In genomic region chr15:101271107-101271506, GRCm38 (mm10) we compare ENCODE assay signal across 17 mouse cellular contexts. TPM values are rescaled to one million over a fixed set of nuclear protein-coding genes. Genes with fewer than 3 reads are reported as not detected.
A peak's percentile ranks its signal among the peaks of the same experiment; 100 is the strongest.
DNase-seq lines count a peak whose midpoint lies in the region; ATAC-seq and TF ChIP-seq lines count a peak whose summit lies in the region.
"Had no signal": no experiment of that assay in that cellular context is flagged by ENCODE, and none has a peak within 500 bp of the region (broad histone marks: within the 10 kb centered on the region; RNA-seq: fewer than 3 reads in every experiment).

No protein-coding gene starts in this region.

- ATAC-seq in stomach, embryonic 16.5 days (ENCODE audit: insufficient read depth, low FRiP score), result no peak
- ATAC-seq: forebrain, embryonic 13.5 days had no signal

- 74% methylated on average over 3 of the region's 3 CpGs for WGBS in stomach, embryonic 16.5 days

- peaks cover 73% of the 10 kb centered on the region for H3K36me3 ChIP-seq in E14TG2a.4 (ENCODE audit: insufficient read depth, low read length)
- 0 out of 2 replicates have a peak, but pooled peaks cover 3% of the 10 kb centered on the region for H3K36me3 ChIP-seq in stomach, embryonic 16.5 days (ENCODE audit: control insufficient read depth, insufficient read depth, low read length)
- H3K36me3 ChIP-seq: G1E had no signal

- H3K27ac ChIP-seq in layer of hippocampus, adult 2 months, result peak overlapping the region; percentile 75
- H3K27ac ChIP-seq in cortical plate, adult 2 months (ENCODE audit: insufficient read depth, low read length), result 0 out of 2 replicates have a peak overlapping the region, but pooled peaks have one; percentile 18
- 0 out of 2 replicates have a peak overlapping the region, but pooled peaks have one; percentile 11 for H3K27ac ChIP-seq in stomach, embryonic 16.5 days (ENCODE audit: low read length)
- H3K27ac ChIP-seq: embryonic facial prominence, embryonic 10.5 days; forebrain, embryonic 13.5 days; hindbrain, embryonic 13.5 days had no signal

- H3K9me3 ChIP-seq in E14TG2a.4 (ENCODE audit: low read length), result no peaks in the 10 kb centered on the region
- H3K9me3 ChIP-seq in stomach, embryonic 16.5 days (replicated peaks; ENCODE audit: control insufficient read depth, low read length), result no peaks in the 10 kb centered on the region
- H3K9me3 ChIP-seq: embryonic facial prominence, embryonic 10.5 days; forebrain, embryonic 13.5 days; hindbrain, embryonic 13.5 days had no signal

- no peaks in the 10 kb centered on the region for H3K27me3 ChIP-seq in E14TG2a.4 (ENCODE audit: insufficient read depth, low read length)
- no peaks in the 10 kb centered on the region for H3K27me3 ChIP-seq in stomach, embryonic 16.5 days (ENCODE audit: control insufficient read depth, insufficient read depth, low read length)

- TF ChIP-seq CTCF in layer of hippocampus, adult 2 months (conservative IDR thresholded peaks at IDR 0.05), result no peak
- TF ChIP-seq CTCF in E14TG2a.4 (conservative IDR thresholded peaks at IDR 0.05; ENCODE audit: low read length), result no peak
- no peak for TF ChIP-seq CTCF in cortical plate, adult 2 months (IDR thresholded peaks at IDR 0.05; ENCODE audit: extremely low read depth, insufficient read depth, low read length)

- 0 out of 2 replicates have a peak overlapping the region, but pooled peaks have one; percentile 4 for H3K9ac ChIP-seq in stomach, embryonic 16.5 days (ENCODE audit: low read length)
- H3K9ac ChIP-seq: forebrain, embryonic 13.5 days; forebrain, postnatal 0 days; hindbrain, embryonic 13.5 days had no signal

- H3K4me2 ChIP-seq in stomach, embryonic 16.5 days (ENCODE audit: low read depth, low read length), result no peak overlapping the region
- H3K4me2 ChIP-seq: forebrain, embryonic 13.5 days; hindbrain, embryonic 13.5 days had no signal

- H3K4me3 ChIP-seq in layer of hippocampus, adult 2 months, result peak overlapping the region; percentile 5; the same call in 1 of the 2 replicates
- peak overlapping the region; percentile 84 for H3K4me3 ChIP-seq in E14TG2a.4 (replicated peaks; ENCODE audit: low read length)
- H3K4me3 ChIP-seq in cortical plate, adult 2 months (ENCODE audit: insufficient read depth, low read length), result no peak overlapping the region
- no peak overlapping the region for H3K4me3 ChIP-seq in stomach, embryonic 16.5 days (replicated peaks; ENCODE audit: low read length)
- H3K4me3 ChIP-seq: embryonic facial prominence, embryonic 10.5 days; forebrain, embryonic 13.5 days; hindbrain, embryonic 13.5 days had no signal

- no peak for TF ChIP-seq POLR2A in cortical plate, adult 2 months (IDR thresholded peaks at IDR 0.05; ENCODE audit: extremely low read depth, insufficient read depth, low read length)

- peaks cover 94% of the 10 kb centered on the region for H3K4me1 ChIP-seq in E14TG2a.4 (replicated peaks; ENCODE audit: low read depth, low read length)
- 0 out of 2 replicates have a peak, but pooled peaks cover under 1% of the 10 kb centered on the region for H3K4me1 ChIP-seq in cortical plate, adult 2 months (ENCODE audit: control insufficient read depth, insufficient read depth, low read length)
- peaks cover 8% of the 10 kb centered on the region for H3K4me1 ChIP-seq in stomach, embryonic 16.5 days (ENCODE audit: control insufficient read depth, insufficient read depth, low read length)

- DNase-seq in layer of hippocampus, adult 2 months (ENCODE audit: low spot score in 2 of 2), result no peak
- no peak for DNase-seq in layer of hippocampus, postnatal 25 days (ENCODE audit: extremely low spot score in 1 of 2, low spot score in 1 of 2)
- no peak for DNase-seq in kidney, adult 18-20 months
- DNase-seq: cerebellum, adult 18-20 months; cerebellum, postnatal 36 days; forebrain, postnatal 0 days; gastrocnemius, postnatal 25 days; heart, adult 11 months; heart, postnatal 10 days had no signal

RNA-seq across cellular contexts. Expression of gene Atg101, which starts 13.0 kb away (rescaled TPM):
- 10 to 100 TPM; 50.6 to 53.3 TPM for total RNA-seq in layer of hippocampus, adult 2 months (2021)
- total RNA-seq in layer of hippocampus, postnatal 25 days (2021), result 10 to 100 TPM; 45.2 to 53.9 TPM
- 55.3 and 56.0 TPM in 2 replicates for polyA plus RNA-seq in cortical plate, adult 2 months (2012; rRNA removed)
- polyA plus RNA-seq in stomach, embryonic 16.5 days (2015; fragmentation: Nextera tagmentation; extraction: Ambion mirVana), result 66.9 and 67.0 TPM in 2 replicates

RNA-seq across cellular contexts. Expression of gene Nr4a1, which starts 17.0 kb away (rescaled TPM):
- 10 to 100 TPM; 39.8 to 54.8 TPM for total RNA-seq in layer of hippocampus, adult 2 months (2021)
- total RNA-seq in layer of hippocampus, postnatal 25 days (2021), result 10 to 100 TPM; 50.5 to 62.3 TPM
- 76.6 and 103 TPM in 2 replicates for polyA plus RNA-seq in cortical plate, adult 2 months (2012; rRNA removed)
- 12.9 and 13.3 TPM in 2 replicates for polyA plus RNA-seq in stomach, embryonic 16.5 days (2015; fragmentation: Nextera tagmentation; extraction: Ambion mirVana)
- total RNA-seq: G1E had no signal

RNA-seq across cellular contexts. Expression of gene 6030408B16Rik, which starts 21.9 kb away (rescaled TPM):
- under 1 TPM in 1 of 2 experiments, not detected in 1; 0.54 TPM for total RNA-seq in layer of hippocampus, adult 2 months (2021)
- total RNA-seq in layer of hippocampus, postnatal 25 days (2021), result under 1 TPM; 0.22 to 0.42 TPM
- 0.13 and 0.23 TPM in 2 replicates for polyA plus RNA-seq in cortical plate, adult 2 months (2012; rRNA removed)
- 9.4 and 9.5 TPM in 2 replicates for polyA plus RNA-seq in stomach, embryonic 16.5 days (2015; fragmentation: Nextera tagmentation; extraction: Ambion mirVana)
- total RNA-seq: G1E; hematopoietic stem cell, adult 5-6 weeks had no signal
- polyA plus RNA-seq: G1E had no signal

RNA-seq across cellular contexts. Expression of gene Grasp, which starts 47.1 kb away (rescaled TPM):
- total RNA-seq in layer of hippocampus, adult 2 months (2021), result 10 to 100 TPM; 79.5 to 82.7 TPM
- total RNA-seq in layer of hippocampus, postnatal 25 days (2021), result 10 to 100 TPM; 73.1 to 77.9 TPM
- 39.7 and 41.0 TPM in 2 replicates for polyA plus RNA-seq in cortical plate, adult 2 months (2012; rRNA removed)
- 2.1 and 2.7 TPM in 2 replicates for polyA plus RNA-seq in stomach, embryonic 16.5 days (2015; fragmentation: Nextera tagmentation; extraction: Ambion mirVana)

Comparison
In these comparisons a context has a peak if more than half of its experiments do, and no peak if none do; other contexts are left out.
1. H3K27ac ChIP-seq: peak in every context shown above with its lines; median percentile 75 in layer of hippocampus, adult 2 months; 18 in cortical plate, adult 2 months; 11 in stomach, embryonic 16.5 days.
2. H3K4me3 ChIP-seq: peak in layer of hippocampus, adult 2 months (single experiment) and E14TG2a.4 (single experiment); none in cortical plate, adult 2 months (single experiment) and stomach, embryonic 16.5 days (single experiment).